Mouse (Mus musculus) testis, postnatal 10 days (tissue): ENCODE data around the gene Pde4a.

Experiments
- DNase-seq: peaks from one replicate; pipeline ENCODE4 v3.0.0; 2021; ENCODE audit warnings: low spot score

Gene Pde4a

DNA sequence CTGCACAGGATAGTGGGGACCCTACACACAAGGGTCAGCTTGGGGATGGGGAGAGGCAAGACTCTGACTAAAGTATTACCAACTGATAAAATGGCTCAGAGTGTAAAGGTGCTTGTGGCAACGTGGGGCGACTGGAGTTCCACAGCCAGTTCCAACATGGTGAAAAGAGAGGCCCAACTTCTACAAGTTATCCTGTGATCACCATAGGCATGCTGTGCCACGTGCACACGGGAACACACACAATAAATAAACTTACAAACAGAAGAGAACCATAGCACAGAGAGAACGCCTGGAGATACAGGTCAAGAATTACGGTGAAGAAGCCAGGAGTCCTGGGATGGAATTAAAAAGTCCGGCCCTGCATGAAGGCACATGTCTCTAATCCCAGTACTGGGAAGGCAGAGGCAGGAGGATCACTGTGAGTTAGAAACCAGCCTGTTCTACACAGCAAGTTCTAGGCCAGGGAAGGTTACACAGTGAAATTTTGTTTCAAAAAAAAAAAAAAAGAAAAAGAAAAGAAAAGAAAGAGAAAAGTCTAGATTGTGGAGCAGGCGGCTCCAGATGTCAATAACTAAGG lies 16.3 kb upstream of the Pde4a start:
- DNase-seq, result no peak

DNA sequence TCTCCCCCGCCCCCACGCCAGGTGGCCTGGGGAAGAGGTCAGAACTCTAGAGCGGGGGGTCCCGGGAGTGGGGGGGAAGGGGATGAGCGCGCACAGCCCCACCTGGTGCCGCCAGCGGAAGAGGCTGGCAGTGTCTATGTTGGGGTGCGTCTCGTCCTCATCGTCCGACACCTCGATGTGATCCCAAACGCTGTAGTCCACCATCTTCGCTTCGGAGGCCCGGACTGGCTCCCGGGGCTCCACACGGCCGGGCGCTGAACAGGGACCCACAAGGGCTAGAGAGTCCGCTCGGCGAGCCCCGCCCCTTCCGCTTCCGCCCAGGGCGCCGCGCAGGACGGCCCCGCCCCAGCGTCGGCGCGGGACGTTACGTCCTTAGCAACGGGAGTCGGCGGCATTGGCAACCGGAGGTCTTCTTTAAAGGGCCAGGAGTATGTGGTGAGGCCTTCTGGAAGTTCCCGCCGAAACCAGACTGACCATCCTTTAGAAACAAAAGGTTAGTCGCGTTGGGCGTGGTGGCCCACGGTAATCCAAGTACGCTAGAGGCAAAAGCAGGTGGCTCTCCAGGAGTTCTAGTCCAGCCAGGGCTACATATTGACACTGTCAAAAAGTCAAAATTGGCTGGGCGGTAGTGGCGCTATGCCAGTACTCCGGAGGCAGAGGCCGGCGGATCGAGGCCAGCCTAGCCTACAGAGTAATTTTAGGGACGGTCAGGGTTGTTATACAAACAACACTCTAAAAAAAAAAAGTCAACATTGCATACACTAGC lies 15.7 kb upstream of the Pde4a start, which contains the start of gene Cdc37:
Gene Cdc37, minus strand, starts transcription at position 329 of the 766 bp plus-strand sequence.
- peak; percentile 97 for DNase-seq

DNA sequence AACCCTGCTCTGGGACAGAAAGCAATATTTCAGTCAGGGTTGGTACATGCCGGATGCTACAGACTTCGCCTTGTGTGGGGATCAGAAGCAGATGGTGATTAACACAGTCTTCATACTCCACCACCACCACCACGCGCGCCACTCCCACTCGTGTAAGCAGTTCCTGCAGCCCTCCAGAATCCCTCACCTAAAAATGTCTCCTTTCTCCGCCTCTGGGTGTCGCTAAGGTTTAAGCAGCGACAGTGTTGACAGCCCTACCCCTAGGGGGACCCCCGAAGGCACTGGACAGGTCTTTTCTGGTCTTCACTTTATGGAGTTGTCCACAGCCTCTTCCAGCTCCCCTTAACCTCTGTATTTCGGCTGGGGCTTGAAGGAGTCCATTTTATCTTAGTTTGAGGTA lies 12.8 kb upstream of the Pde4a start:
- no peak for DNase-seq

DNA sequence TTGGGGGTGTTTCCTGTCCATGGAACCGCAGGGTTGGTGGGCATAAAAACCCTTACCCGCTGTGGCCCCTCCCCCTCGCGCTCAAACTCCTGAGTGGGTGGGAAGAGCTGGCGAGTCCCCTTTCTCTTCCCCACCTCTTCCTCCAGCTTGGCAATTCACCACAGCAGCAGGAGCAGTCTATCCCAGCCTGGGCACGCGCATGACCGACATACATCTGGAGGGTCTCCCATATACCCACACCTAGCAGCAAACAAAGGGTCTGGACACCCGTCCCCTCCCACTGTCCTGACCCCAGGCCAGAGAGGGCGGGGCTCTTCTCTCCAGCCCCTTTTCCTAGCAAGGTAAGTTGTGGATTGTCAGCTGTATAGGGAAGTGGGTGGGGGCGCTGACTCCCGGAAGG lies 12.2 kb upstream of the Pde4a start:
- no peak for DNase-seq

DNA sequence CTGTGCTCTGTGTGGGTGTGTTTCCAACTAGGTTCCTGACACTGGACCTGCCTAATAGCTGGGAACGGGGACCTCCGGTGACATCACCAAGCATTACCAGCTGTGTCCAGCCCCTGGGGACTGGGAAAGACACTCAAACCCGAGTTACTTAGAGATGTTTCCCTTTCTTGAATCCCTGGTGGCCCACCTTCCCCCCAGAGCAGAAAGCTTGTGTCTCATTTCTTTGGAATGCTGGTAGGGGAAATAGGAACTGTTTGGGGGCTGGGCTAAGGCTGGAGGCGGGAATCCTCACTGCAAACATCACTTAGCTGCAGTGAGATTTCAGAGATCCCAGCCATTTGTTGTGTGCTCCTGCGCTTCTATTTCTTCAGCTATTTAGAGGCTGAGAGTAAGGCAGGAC lies 11.7 kb upstream of the Pde4a start:
- DNase-seq, result no peak

DNA sequence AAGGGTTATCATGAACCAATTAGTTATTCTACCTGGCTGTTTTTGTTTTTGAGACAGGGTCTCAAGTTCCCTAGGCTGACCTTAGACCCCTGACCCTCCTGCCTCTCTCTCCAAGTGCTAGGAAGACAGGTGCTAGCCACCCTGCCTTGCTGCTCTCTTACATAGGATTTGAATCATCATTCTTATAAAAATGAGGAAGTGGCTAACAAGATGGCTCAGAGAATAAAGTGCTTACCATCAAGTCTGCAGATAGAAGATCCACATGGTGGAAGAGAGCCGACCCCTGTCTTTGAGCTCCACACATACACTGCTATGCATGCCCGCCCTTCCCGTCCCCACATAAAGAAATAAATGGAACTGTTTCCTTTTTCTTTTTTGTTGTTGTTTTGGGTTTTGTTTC lies 10.7 kb upstream of the Pde4a start:
- DNase-seq, result no peak

DNA sequence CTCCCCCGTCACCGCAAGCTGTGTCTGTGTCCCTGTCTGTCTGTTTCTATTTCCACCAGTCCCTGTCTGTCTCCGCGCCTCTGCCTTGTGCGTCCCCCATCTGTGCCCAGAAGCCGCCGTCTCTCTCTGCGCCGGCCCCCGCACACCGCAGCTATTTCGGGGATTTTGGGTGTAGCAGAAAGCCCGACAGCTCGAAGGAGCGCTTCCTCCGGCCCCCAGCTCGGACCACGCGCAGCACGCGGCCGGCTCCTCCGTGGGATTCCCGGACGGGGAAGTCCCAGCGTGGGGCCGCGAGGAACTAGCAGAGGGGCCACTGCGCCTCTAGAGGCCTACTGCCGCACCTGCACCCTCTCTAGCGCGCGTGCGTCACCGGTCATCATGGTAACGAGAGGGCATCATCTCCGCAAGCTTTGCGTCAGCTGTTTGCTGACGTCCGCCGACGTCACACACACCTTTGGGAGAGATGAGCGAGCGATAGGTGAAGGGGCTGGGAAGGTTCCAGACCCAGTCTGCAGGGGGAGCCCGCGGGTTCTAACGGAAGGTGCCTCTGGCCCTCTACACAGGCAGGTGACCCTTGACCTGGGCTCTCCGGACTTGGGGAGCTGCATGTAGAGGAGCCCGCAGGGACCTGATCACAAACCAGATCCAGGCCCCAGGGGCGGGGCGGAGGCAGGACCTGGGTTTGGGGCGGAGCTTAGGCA lies 4.2 kb upstream of the Pde4a start:
- peak; percentile 92 for DNase-seq

DNA sequence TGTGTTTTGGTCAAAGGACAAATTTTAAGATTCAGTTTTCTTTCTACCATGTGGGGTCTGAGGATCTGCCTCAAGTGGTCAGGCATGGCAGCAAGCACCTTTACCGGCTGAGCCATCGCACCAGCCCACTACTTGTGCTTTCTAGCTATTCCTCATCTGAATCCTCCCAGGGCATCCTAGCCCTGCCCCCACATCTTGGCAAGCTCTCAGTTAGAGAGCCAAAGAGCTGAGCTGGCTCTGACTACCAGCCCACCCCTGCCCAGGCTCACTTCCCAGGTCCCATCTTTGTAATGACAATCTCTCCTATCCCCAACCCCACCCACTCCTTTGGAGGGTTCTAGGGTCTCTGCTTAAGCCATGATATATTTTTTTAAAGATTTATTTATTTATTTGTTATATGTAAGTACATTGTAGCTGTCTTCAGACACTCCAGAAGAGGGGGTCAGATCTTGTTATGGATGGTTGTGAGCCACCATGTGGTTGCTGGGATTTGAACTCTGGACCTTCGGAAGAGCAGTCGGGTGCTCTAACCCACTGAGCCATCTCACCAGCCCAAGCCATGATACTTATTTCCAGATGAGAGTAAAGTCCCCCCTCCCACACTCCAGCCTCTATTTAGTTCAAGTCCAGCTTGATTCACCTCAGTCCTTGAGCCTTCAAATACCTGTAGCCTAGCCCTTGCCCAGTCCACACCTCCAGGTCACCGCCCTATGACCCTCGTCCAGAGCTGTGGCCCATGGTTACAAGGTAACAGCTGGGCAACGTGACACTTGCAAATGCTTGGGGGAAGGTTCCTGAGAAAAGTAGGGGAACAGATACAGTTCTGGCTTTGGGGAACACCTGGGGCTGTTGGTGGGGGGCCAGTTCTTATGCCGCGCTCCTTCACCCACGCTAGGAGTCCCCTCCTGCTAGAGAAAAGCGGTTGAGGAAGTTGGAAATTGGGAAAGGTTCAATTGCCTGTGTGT lies 2.1 kb upstream of the Pde4a start:
- peak; percentile 48 for DNase-seq

DNA sequence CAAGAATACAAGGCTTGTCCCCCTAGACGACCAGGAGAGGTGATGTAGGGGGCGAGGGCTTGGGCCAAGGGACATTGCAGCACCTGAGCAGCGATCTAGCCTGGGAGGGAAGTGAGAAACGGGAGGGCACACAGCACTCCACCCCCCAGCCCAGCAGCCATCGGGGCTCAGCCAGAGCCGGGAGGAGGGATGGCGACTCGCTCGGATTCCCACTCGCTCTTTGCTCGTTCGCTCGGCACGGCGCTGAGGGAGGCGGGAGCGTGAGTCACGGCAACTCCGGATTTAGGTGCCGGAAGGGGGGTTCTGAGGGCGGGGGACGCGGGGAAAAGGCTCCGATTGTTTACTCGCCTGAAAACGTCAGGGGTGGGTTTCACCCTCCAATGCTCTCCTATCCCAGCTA lies 1.4 kb upstream of the Pde4a start:
- no peak for DNase-seq

DNA sequence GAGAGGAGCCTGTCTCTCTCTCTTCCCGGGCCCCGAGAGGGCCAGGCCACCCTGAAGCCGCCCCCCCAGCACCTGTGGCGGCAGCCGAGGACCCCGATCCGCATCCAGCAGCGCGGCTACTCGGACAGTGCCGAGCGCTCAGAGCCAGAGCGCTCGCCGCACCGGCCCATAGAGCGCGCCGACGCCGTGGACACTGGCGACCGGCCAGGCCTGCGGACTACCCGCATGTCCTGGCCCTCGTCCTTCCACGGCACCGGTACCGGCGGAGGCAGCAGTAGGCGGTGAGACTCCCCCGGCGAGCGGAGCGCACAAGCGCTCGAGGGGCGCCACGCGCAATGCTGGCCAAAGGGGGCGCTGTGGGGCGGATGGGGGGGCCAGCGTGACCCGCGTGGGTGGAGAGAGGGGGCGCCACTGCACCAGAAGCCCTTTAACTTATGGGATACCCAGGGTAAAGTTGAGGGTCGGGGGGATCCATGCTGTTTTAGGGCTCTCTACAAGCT lies 488 bp downstream of the Pde4a start:
- peak; percentile 81 for DNase-seq

DNA sequence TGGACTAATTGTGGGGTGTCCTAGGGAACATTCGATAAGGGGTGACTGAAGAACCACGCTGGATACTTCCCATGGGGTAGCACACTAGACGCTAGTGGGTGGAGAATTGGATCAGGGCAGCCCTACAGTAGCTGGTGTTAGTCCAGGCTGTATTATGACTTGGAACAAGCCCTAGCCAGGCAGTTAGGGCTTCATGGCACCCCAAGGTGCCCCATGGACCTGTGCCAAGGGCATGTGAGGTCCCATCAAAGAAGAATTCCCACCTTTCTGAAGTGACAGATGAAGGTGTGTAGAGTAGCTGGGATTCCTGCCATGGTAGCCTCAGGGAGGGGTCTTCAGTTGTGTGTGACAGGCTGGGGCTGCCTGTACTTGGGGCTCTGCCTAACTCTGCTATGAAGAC lies 1.0 kb downstream of the Pde4a start:
- DNase-seq, result peak; percentile 50

DNA sequence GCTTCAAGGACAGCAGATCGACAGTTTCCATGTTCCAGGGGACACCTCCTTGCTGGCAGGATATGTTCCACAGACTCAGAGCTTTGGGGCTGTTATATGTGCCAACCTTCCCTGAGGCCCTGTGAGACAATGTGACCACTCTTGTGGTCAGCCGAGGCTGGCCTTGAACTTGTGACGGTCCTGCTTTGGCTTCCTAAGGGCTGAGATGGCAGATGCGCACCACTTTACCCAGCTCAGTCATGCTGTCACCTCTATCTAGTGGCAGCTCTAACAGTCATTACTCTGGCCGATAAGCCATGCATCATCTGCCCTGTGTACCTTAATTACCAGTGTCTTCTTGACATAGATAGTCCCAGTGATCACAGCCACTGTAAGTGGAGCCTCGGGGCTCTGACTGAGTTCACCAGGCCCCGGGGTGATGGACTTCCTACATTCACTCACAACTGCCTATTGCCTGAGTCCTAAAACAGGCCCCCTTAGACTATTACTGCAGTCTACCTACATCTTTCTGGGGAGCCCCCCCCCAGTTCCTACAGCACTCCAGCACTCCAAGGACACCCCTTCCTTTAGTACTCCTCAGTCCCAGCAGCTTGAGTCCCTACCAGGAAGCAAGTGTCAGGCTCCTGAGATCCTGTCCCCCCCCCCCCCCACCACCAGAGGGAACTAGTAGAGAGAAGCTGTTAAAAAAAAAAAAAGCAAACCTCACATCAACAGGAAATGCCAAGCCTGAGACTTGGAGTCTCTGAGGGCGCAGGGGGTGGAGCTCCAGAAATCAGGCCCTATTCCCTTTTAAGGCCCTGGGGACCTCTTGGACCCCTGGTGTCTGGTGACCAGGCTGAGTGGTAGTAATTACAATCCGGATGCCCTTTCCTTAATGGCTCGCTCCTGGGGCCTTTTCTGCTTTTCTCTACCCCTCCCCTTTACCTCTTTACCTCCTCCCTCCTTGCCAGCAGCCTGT lies 1.9 kb downstream of the Pde4a start:
- DNase-seq, result no peak

DNA sequence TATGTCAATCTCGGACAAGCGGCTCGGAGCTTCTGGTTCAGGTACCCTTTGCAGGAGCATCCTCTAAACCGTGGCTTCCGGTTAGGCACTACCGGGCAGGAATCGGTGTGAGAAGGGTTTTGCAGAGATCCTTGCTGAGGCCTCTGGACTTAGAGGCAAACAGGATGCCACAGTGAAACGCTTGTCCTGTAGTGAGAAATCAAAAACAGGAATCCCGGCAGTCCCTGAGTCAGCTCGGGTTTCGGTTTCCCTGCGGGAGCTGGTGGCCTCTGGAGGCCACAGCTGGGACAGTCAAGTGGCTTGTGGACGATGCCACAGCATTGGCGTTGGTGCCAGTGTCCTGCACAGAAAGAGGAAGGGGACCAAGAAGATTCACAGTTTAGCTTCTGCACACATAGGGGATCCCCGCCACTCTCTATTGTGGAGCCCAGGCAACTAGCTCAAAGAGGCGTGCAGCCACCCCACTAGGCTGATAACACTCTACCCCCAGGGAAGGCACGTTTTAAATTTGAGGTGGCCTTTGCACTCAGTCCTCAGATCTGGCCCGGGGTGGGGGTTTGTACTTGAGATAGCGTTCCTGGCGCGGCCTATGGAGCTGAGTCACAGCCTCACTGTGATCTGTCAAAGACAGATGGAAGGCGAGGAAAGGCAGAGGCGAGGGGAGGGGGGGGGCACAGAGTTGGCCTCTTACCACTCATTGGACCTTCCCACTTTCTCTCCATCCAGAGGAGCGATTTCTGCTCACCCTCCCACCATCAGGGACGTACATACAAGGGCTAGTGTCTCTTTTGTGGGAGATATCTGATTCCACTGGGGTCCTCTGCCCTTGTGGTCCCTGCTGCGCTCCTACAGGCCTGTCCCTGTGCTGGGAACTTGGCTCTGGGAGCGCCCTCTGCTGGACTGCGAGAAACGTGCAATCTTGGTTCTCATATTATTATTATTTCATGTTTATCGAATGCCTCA lies 2.9 kb downstream of the Pde4a start:
- peak; percentile 87 for DNase-seq

DNA sequence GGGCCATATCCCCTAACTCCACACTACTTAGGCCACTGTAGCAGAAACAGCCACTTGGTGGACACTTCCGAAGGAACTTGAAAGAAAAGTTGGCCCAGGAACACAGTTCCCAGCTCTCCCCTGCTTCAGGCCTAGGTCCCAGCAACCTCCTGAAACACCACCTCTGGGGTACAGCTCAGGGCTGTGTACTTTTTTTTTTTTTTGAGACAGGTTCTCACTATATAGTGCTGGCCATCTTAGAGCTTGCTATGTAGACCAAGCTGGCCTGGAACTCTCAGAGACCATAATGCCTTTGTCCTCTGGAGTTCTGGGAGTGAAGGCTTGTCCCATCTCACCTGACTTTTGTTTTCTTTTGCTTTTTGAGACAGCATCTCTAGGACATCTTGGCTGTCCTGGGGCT lies 3.6 kb downstream of the Pde4a start:
- DNase-seq, result no peak

DNA sequence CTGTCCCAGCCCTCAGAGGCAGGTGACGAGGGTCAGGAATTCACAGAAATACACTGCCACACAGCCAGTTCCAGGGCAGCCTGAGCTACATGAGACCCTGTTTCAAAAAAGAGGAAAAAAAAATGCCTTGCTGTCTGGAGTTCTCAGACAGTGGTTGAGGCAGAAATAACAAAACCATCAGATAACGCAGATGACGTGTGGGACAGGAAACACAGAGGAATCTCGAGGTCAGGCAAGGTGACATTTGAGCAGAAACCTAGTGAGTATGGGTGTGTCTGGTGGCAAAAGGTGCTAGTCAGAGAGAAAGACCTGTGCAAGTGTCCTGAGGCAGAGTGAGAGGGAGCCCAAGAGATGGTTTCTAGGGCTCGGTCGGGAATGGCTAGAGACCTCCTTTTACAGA lies 6.8 kb downstream of the Pde4a start:
- no peak for DNase-seq

DNA sequence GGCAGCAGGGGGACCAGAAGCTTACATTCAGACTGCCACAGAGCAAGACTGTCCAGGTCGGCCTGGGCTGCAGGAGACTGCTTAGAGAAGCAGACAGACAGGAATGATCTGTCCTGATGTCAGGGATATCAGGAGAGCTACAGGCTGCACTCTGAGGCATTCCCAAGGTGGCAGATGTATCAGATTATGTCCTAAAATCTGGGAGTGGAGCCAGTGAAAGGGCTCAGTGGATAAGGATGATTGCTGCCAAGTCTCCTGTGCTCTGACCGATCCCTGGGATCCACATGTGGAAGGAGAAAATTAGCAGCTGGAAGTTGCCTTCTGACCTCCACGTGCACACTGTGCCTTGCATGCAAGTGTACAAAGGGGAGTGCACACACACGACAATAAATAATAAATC lies 14.9 kb downstream of the Pde4a start:
- no peak for DNase-seq

DNA sequence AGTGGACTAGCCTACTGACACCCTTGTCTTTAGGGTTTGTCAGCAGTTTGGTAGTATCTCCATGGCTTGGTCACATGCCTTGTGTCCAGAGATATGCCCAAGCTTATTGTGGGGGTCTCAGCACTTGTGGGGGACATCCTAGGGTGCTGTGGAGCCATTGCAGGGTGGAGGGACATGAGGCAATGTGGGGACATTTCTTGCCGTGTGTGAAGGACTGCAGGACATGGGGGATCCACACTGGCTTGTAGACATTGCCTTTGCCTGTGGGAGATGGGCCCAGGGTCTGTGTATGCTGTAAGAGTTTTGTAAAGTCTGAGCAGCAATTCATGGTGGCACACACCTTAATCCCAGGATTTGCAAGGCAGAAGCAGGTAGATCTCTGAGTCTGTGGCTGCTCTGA lies 15.3 kb downstream of the Pde4a start:
- no peak for DNase-seq

DNA sequence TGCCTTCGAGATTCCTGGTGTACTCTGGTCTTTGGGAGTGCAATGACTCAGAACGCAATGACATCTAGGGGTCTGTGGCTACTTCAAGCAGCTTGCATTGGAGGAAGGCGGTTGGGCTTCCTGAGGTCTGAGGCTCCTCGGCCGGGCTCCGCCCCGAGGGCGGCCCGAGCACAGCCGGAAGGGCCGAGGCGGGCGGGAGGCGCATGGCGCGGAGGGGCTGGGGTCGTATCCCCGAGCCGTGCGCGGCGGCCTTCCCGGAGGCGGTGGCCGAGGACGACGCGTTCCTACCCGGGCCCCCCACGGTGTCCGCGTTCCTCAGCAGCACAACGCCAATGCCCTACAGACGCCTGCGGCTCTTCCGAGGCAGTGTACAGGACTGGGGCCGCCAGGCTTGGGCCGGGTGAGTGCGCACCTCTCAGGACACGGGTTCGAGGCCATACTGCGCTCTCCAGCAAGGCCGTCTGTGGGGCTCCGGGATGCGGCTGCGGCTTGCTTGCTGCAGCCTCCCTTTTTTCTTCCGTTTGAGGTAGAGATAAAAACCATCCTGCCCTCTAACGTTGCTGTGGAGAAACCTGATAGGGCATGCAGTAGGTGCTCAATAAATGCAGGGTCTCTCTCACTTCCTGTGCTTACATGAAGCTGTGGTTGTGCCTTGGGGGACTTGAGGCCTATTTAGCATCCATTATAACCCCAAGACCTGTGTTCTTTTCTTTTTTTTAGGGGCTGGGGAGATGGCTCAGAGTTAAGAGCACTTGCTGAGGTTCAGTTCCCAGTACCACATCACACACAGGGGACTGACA lies 16.1 kb downstream of the Pde4a start:
- peak; percentile 67 for DNase-seq

DNA sequence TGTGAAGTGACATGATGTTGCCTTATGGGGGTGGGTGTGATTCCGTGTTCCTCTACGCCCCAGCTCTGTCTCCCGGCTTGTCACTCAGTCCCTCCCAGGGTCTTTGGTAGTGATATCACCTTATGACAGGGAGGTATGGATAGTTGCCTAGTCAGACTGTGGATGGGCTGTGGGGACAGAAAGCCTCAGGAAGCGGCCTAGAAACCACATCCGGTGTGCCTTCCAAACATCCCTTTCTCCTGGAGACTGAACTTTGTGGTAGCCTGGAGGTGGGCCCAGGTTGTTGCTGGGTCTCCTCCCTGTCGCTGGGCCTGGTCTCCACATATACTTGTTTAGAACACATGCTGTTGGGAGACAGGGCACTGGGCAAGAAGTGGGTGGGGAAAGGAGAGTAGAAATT lies 17.9 kb downstream of the Pde4a start:
- DNase-seq, result no peak
